Mouse (Mus musculus): ENCODE results near the gene Grk2. TPM values are rescaled to one million over a fixed set of nuclear protein-coding genes. Genes with fewer than 3 reads are reported as not detected.

Gene Grk2
- polyA plus RNA-seq, 1 experiment from 2014 or later, result 12.2 TPM

DNA sequence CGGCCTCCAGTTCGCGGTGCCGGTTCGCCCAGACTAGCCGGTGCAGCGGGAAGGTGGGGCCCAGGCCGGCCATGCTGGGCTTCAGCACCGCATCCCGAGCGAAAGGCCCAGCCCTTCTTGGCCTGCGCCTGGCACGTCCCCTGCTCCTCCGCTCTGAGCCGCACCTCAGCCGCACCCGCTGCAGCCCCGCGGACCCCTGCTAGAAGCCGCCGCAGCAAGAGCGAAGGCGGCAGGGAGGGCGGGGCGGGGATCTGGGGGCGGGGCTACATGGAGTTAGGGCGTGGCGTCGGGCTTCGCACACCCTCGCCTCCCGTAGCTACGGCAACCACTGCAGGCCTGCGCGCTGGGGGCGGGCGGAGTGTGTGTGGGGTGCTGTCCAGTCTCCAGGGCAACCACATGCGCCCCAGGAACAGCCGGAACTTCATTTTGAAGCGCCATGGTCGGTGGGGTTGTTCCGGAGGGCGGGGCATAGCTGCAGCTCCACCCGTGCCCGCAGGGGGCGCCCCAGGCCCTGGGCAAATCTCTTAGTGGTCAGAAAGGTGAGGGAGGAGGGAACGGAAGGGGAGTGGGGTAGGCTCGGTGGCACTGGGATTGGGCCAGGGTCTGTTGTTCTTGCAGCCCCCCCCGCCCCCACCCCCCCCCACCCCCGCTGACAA is 23.0 kb downstream of the Grk2 start, which contains the start of gene Ankrd13d:
TSS of gene Ankrd13d (minus strand) at position 240 of the 656 bp plus-strand sequence.
- Histone ChIP-seq H3K9me3 (replicated peaks) (no peaks in the 10 kb centered on the region; the same call in 1 of the 2 replicates), H3K4me3 (peak within 1 kb of the TSS; percentile 75), H3K36me3 (peaks cover 51% of the 10 kb centered on the region), H3K27me3 (ENCODE audit: low read depth, poor library complexity, severe bottlenecking) (peaks cover 19% of the 10 kb centered on the region), H3K27ac (replicated peaks) (peak within 1 kb of the TSS; percentile 81), H3K4me1 (peaks cover 23% of the 10 kb centered on the region)
- peak; percentile 94 for DNase-seq (ENCODE audit: low spot score)
- WGBS, result under 1% methylated on average over 48 of the region's 50 CpGs

DNA sequence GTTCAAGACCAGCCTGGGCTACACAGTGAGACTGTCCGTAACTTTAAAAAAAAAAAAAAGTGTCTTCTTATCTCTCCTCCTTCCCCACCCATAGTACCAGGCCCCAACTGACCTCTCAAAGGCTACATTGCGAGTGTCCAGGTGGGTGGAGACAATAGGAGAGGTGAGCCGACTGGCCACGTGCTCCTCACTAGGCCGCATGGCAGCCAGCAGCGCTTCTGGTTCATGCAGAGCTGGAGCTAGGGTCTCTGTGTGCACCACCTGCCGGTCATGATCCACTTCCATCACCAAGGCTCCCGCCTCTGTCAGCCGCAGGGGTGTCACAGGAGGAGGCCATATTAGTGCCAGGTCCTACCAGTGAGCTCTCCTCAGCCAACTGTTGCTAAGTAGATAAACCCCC is 25.6 kb downstream of the Grk2 start:
- no peak overlapping the region for H3K4me3 ChIP-seq
- H3K27me3 ChIP-seq (ENCODE audit: low read depth, poor library complexity, severe bottlenecking), result peaks cover 19% of the 10 kb centered on the region
- H3K36me3 ChIP-seq, result peaks cover 34% of the 10 kb centered on the region
- H3K4me1 ChIP-seq, result peaks cover 23% of the 10 kb centered on the region
- H3K9me3 ChIP-seq (replicated peaks), result peaks cover 5% of the 10 kb centered on the region; the same call in 1 of the 2 replicates
- DNase-seq (ENCODE audit: low spot score), result no peak
- H3K27ac ChIP-seq (replicated peaks), result no peak overlapping the region
- WGBS, result 98% methylated on average over 9 of the region's 9 CpGs

DNA sequence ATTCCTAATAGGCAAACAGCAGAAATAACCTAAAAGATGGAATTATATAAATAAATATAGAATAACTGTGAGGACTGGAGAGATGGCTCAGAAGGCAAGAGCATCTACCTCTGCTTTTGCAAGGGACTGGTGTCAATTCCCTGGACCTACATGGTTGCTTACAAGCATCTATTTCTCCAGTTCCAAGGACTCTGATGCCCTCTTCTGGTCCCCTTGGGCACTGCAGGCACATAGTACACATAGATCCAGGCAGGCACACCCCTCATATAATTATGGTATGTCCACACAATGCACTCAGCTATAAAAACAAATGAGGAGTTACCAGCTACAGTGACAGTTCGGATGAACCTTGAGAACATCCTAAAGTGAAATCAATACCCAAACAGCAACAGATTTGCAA is 26.5 kb downstream of the Grk2 start:
- peaks cover 23% of the 10 kb centered on the region for H3K4me1 ChIP-seq
- DNase-seq (ENCODE audit: low spot score), result no peak
- peaks cover 19% of the 10 kb centered on the region for H3K27me3 ChIP-seq (ENCODE audit: low read depth, poor library complexity, severe bottlenecking)
- peaks cover 5% of the 10 kb centered on the region; the same call in 1 of the 2 replicates for H3K9me3 ChIP-seq (replicated peaks)
- peaks cover 31% of the 10 kb centered on the region for H3K36me3 ChIP-seq
- WGBS, result 94% methylated on average over 1 of the region's 1 CpGs
- no peak overlapping the region for H3K4me3 ChIP-seq
- no peak overlapping the region for H3K27ac ChIP-seq (replicated peaks)

DNA sequence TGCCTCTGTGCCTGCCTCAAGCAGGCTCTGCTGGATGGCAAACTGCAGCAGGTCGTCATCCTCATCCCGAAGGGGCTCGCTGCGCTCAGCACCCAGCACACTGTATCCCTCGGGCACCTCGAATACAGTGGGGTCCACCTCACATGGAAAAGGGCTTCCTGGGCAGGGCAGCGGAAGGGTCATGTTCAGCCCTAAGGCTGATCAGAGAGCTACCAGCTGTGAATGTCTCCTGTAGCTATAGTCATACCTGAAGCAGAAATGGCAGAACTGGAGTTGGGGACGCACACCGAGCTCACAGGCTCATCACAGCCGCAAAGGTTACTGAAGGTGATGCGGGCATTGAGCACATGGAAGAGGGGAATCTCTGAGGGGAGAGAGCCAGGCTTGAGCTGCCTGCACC is 35.0 kb downstream of the Grk2 start:
- 96% methylated on average over 11 of the region's 11 CpGs for WGBS
- H3K36me3 ChIP-seq, result peaks cover 23% of the 10 kb centered on the region
- H3K27me3 ChIP-seq (ENCODE audit: low read depth, poor library complexity, severe bottlenecking), result peaks cover 53% of the 10 kb centered on the region
- H3K4me3 ChIP-seq, result no peak overlapping the region
- no peak overlapping the region for H3K27ac ChIP-seq (replicated peaks)
- no peaks in the 10 kb centered on the region; the same call in 1 of the 2 replicates for H3K9me3 ChIP-seq (replicated peaks)
- H3K4me1 ChIP-seq, result peaks cover 9% of the 10 kb centered on the region
- no peak for DNase-seq (ENCODE audit: low spot score)

DNA sequence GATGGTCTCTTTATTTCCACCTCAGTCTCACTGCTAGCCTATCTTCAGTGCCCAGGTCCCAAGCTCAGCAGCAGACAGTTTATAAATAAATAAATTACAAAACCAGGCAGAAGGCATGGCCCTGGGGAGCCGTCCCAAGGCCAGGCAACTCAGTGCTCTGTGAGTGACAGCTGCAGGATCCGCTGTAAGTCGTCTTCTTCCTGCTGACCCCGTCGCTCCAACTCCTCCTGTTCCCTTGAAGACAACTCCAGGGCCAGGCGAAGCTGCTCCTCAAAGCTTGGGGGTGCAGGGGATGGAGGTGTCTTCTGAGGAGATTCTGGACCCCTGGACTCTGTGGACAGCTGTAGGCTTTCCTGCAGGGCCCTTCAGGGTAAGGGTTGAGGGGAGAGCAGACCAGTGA is 35.8 kb downstream of the Grk2 start:
- DNase-seq (ENCODE audit: low spot score), result no peak
- Histone ChIP-seq H3K4me1 (peaks cover 9% of the 10 kb centered on the region), H3K36me3 (peaks cover 20% of the 10 kb centered on the region), H3K9me3 (replicated peaks) (no peaks in the 10 kb centered on the region), H3K27me3 (ENCODE audit: low read depth, poor library complexity, severe bottlenecking) (peaks cover 53% of the 10 kb centered on the region), H3K27ac (replicated peaks) (no peak overlapping the region), H3K4me3 (no peak overlapping the region)
- 68% methylated on average over 6 of the region's 6 CpGs for WGBS

DNA sequence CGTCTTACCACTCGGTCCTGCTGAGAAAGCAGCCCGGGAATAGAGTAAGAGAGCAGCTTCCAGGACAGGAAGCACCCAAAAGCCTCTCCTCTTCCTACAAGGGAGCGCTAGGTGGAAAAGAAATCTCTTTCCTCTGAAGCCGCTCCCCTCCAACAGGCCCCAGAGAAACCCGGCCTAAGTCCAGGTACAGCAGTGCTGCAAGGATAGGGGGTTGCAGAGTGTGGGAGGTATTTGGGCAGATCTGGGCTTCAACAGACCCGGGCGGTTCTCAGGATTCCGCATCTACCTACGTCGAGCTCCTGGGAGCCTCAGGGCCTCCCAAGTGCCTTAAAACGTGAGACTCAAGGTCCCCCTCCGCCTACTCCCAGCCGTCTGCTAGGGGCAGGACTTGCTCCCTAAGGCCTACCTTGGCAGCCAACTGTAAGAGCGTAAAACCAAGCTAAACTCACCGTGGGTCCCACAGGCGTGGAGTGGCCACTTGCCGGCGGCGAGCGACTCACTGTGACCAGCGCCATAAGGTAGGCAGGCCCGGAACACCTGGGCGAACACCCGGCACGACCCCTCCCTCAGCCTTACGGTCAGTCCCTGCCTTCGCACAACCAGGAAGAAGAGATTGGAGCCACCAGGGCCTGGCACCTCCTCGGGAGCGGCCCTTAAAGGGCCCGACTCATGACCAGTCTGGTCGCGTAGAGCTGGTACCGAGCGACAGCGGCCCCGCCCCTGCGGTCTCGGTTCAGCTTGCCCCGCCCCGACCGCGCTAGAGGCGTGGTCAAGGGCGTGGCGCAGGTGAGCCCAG is 37.3 kb downstream of the Grk2 start, which contains the start of gene Ssh3:
TSS of gene Ssh3 (minus strand) at position 615 of the 796 bp plus-strand sequence.
- 5% methylated on average over 46 of the region's 46 CpGs for WGBS
- DNase-seq (ENCODE audit: low spot score), result no peak
- Histone ChIP-seq H3K9me3 (replicated peaks) (no peaks in the 10 kb centered on the region), H3K36me3 (peaks cover 20% of the 10 kb centered on the region), H3K27ac (replicated peaks) (0 out of 2 replicates have a peak within 1 kb of the TSS, but pooled peaks have one; percentile 14), H3K4me3 (peak within 1 kb of the TSS; percentile 50), H3K27me3 (ENCODE audit: low read depth, poor library complexity, severe bottlenecking) (peaks cover 53% of the 10 kb centered on the region), H3K4me1 (peaks cover 9% of the 10 kb centered on the region)

DNA sequence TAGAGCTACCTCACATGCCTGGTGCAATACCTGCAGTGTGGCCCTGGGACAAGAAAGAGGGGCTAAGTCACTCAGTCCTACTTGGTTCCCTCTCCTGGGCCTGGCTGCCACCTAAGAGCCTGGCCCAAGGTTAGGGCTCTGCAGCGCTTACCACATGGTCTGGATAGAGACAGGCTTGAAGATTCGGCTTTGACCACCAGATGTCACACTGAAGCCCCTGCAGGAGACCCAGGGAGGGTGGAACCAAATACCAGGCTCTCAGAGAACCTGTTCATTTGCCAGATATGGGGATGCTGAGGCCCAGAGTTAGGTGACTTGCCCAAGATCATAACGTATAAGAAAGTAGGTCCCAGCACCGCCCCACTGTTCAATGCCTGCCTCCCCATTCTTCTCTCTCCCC is 40.1 kb downstream of the Grk2 start:
- H3K9me3 ChIP-seq (replicated peaks), result no peaks in the 10 kb centered on the region
- peaks cover 9% of the 10 kb centered on the region for H3K4me1 ChIP-seq
- H3K4me3 ChIP-seq, result no peak overlapping the region
- peaks cover 48% of the 10 kb centered on the region for H3K27me3 ChIP-seq (ENCODE audit: low read depth, poor library complexity, severe bottlenecking)
- DNase-seq (ENCODE audit: low spot score), result no peak
- WGBS, result 73% methylated on average over 4 of the region's 4 CpGs
- peaks cover 5% of the 10 kb centered on the region for H3K36me3 ChIP-seq
- no peak overlapping the region for H3K27ac ChIP-seq (replicated peaks)

DNA sequence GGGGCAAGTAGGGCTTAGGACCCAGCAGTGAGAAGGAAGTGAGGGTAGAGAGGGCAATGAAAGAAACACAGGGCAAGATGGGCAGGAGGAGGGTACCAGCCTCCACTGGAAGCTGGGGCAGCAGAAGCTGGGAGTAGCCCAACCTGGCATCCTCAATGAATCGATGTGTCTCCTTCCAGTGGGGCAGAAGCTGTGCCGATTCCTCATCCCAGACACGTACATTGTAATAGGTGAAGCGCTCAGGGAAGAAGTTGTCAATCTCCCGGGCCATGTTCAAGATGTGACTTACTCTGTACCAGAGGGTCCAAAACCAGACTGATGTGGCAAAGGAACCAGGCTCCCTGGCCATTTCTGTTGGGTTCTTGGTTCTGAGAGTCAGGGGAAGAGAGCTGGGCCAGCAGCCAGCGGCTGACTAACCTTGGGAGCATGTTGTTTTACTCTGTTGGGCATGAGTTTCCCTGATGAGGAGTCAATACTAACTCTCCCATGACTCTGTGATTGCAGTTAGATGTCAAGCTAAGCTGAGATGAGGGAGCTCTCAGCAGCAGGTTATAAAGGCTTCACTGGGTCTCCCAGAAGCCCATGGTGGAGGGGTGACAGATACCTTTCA is 41.7 kb downstream of the Grk2 start:
- Histone ChIP-seq H3K9me3 (replicated peaks) (no peaks in the 10 kb centered on the region), H3K27me3 (ENCODE audit: low read depth, poor library complexity, severe bottlenecking) (peaks cover 31% of the 10 kb centered on the region), H3K4me1 (peaks cover 9% of the 10 kb centered on the region), H3K36me3 (no peaks in the 10 kb centered on the region), H3K27ac (replicated peaks) (no peak overlapping the region), H3K4me3 (no peak overlapping the region)
- 90% methylated on average over 6 of the region's 6 CpGs for WGBS
- DNase-seq (ENCODE audit: low spot score), result no peak

DNA sequence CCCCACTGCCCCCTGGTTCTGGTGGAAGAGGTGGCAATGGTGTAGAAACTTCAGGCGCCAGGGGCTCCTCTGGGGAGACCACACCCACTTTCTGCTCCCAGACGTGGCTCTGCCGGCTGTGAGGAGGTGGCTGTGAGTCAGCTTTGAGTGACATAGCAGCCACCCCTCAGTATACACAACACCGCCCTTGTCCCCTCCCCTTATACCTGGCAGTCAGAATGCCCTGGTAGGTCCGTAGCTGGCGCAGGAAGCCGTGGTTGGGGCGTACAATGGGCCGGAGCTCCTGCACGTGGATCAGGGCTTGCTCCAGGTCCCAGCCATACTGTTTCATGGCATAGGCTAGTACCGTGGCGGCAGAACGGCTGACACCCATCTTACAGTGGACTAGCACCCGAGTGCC is 42.3 kb downstream of the Grk2 start:
- peaks cover 3% of the 10 kb centered on the region for H3K4me1 ChIP-seq
- 73% methylated on average over 14 of the region's 14 CpGs for WGBS
- DNase-seq (ENCODE audit: low spot score), result no peak
- no peak overlapping the region for H3K27ac ChIP-seq (replicated peaks)
- H3K27me3 ChIP-seq (ENCODE audit: low read depth, poor library complexity, severe bottlenecking), result peaks cover 25% of the 10 kb centered on the region
- no peaks in the 10 kb centered on the region for H3K36me3 ChIP-seq
- no peak overlapping the region for H3K4me3 ChIP-seq
- no peaks in the 10 kb centered on the region for H3K9me3 ChIP-seq (replicated peaks)

DNA sequence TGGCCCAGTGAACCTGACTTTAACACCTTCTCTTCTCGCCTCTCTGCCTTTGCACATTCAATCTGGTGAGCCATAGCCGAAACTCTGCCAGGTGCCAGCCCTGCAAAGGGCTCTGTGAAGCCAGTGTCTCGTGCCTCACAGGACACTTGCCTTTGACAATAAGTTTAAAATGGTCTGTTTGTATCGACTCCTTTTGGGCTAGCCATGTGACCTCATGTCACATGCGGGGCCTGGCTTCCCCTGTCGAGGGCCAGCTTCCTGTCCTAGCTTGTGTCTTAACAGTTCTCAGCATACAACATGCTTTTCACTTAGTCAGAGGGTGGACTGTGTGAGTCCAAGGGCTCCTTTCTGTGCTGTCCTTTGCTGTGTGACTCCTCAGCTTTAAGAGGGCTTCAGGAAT is 43.3 kb downstream of the Grk2 start:
- no peak overlapping the region; the same call in 1 of the 2 replicates for H3K27ac ChIP-seq (replicated peaks)
- no peak for DNase-seq (ENCODE audit: low spot score)
- H3K9me3 ChIP-seq (replicated peaks), result no peaks in the 10 kb centered on the region
- H3K27me3 ChIP-seq (ENCODE audit: low read depth, poor library complexity, severe bottlenecking), result peaks cover 16% of the 10 kb centered on the region
- WGBS, result 81% methylated on average over 6 of the region's 6 CpGs
- peaks cover 5% of the 10 kb centered on the region for H3K4me1 ChIP-seq
- H3K4me3 ChIP-seq, result no peak overlapping the region
- H3K36me3 ChIP-seq, result no peaks in the 10 kb centered on the region

DNA sequence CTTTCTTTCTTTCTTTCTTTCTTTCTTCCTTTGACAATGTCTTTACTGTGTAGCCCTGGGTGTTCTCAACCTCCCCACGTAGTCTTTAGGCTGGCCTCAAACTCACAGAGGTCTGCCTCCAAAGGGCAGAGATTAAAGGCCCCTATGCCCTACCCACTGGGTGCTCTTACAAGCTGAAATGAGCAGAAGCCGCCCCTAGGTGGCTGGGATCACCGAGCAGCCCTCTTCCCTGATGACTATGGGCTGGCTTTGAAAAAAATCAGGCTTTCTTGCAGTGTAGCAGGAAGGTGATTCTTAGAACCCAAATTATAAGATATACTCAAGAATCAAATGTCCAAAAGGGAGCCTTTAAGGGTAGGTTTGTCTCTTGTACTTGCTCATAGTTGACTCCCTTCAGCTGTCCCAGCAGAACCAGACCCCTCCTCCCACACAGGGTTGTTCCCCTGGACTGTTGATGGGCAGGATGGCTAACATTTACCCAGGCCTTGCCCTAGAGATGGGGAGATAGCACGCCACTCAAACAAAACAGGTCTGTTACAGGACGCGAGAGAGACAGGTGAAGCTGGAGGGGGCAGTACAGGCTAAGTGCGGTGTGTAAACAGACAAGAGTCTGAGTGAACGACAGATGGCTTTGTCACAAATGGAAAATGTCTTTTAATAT is 44.9 kb downstream of the Grk2 start:
- Histone ChIP-seq H3K36me3 (no peaks in the 10 kb centered on the region), H3K4me1 (peaks cover 13% of the 10 kb centered on the region), H3K9me3 (replicated peaks) (no peaks in the 10 kb centered on the region), H3K27ac (replicated peaks) (no peak overlapping the region), H3K27me3 (ENCODE audit: low read depth, poor library complexity, severe bottlenecking) (peaks cover 8% of the 10 kb centered on the region; the same call in 1 of the 2 replicates), H3K4me3 (no peak overlapping the region)
- WGBS, result 63% methylated on average over 8 of the region's 8 CpGs
- no peak for DNase-seq (ENCODE audit: low spot score)

DNA sequence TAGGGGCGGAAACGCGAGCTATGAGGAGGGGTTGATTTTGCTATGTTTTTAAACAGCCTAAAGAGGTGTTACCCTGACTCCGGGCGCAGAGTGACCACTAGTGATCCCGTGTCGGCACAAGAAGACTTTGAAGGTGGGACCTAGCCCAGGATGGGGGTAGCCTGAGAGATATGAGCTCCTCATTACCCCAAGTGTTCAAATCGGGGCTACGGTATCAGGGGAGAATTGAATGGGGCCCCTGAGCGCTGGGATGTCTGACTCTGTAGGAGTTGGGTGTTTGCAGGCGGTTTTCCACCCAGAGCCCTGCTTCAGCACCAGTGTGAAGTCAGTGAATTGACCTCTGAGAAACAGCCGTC is 48.1 kb downstream of the Grk2 start:
- peak overlapping the region; percentile 80 for H3K27ac ChIP-seq (replicated peaks)
- DNase-seq (ENCODE audit: low spot score), result no peak
- no peaks in the 10 kb centered on the region for H3K36me3 ChIP-seq
- peaks cover 10% of the 10 kb centered on the region; the same call in 1 of the 2 replicates for H3K27me3 ChIP-seq (ENCODE audit: low read depth, poor library complexity, severe bottlenecking)
- H3K4me3 ChIP-seq, result peak overlapping the region; percentile 75
- H3K4me1 ChIP-seq, result peaks cover 13% of the 10 kb centered on the region
- 23% methylated on average over 12 of the region's 12 CpGs for WGBS
- no peaks in the 10 kb centered on the region for H3K9me3 ChIP-seq (replicated peaks)

All from midbrain, embryonic 10.5 days (tissue).